Mouse (Mus musculus) heart, postnatal 0 days (tissue): ENCODE measurements around the gene Thap2.

Experiments
- CTCF ChIP-seq: IDR thresholded peaks from 2 replicates; pipeline ENCODE4 v1.5.1; 2016; ENCODE audit warnings: antibody characterized with exemption, control low read depth, low read depth
- EP300 ChIP-seq: IDR thresholded peaks from 2 replicates; pipeline ENCODE4 v1.6.1; 2016; ENCODE audit warnings: antibody characterized with exemption, low read depth

DNA sequence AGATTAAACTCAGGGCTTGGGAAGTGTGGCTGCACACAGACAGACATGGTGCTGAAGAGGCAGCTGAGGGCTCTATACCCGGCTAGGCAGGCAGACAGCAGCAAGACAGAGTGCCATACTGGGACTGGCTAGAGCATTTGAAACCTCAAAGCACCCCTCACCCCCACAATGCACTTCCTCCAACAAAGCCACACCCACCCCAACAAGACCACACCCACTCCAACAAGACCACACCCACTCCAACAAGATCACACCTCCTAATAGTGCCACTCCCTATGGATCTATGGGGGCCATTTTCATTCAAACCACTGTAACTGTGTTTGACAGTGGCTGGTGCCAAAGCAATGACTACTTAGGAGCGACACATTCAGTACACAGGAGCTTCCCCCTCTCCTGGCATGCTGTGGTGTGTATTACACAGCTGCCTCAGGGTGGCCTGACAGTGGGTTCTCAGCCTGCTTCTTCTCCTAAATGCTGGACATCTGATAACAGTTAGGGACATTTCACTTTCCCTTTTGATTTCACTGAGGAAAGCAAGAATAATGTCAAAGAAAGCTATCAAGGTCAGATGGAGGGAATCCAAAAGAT, 33.3 kb downstream of the Thap2 start:
- TF ChIP-seq EP300 = no peak
- TF ChIP-seq CTCF = no peak
